In genomic region chr9:119425976-119426415, GRCm38 (mm10) we compare ENCODE assay signal across 10 mouse cellular contexts. TPM values are rescaled to one million over a fixed set of nuclear protein-coding genes. Genes with fewer than 3 reads are reported as not detected.
A peak's percentile ranks its signal among the peaks of the same experiment; 100 is the strongest.
DNase-seq lines count a peak whose midpoint lies in the region; ATAC-seq and TF ChIP-seq lines count a peak whose summit lies in the region.
"Had no signal": no experiment of that assay in that cellular context is flagged by ENCODE, and none has a peak within 500 bp of the region (broad histone marks: within the 10 kb centered on the region; RNA-seq: fewer than 3 reads in every experiment).

No protein-coding gene starts in this region.

- TF ChIP-seq EP300 in heart, adult 2 months (IDR thresholded peaks at IDR 0.05; ENCODE audit: insufficient read depth, low read depth, low read length) = no peak

- H3K27me3 ChIP-seq in heart, embryonic 12.5 days (replicated peaks) = no peaks in the 10 kb centered on the region
- no peaks in the 10 kb centered on the region for H3K27me3 ChIP-seq in heart, adult 2 months (ENCODE audit: control insufficient read depth, insufficient read depth, low read length)
- H3K27me3 ChIP-seq in midbrain, embryonic 12.5 days = no peaks in the 10 kb centered on the region
- no peaks in the 10 kb centered on the region for H3K27me3 ChIP-seq in midbrain, embryonic 16.5 days (ENCODE audit: control insufficient read depth, insufficient read depth, low read depth, low read length)
- H3K27me3 ChIP-seq in stomach, embryonic 16.5 days (ENCODE audit: control insufficient read depth, insufficient read depth, low read length) = no peaks in the 10 kb centered on the region

- H3K4me2 ChIP-seq in heart, embryonic 12.5 days = peak overlapping the region; percentile 58
- H3K4me2 ChIP-seq in midbrain, embryonic 12.5 days (replicated peaks) = no peak overlapping the region
- H3K4me2 ChIP-seq in midbrain, embryonic 16.5 days (ENCODE audit: low read length) = no peak overlapping the region
- H3K4me2 ChIP-seq in stomach, embryonic 16.5 days (ENCODE audit: low read depth, low read length) = no peak overlapping the region

- H3K9ac ChIP-seq in heart, embryonic 12.5 days = peak overlapping the region; percentile 51
- no peak overlapping the region for H3K9ac ChIP-seq in heart, adult 2 months (ENCODE audit: low read depth, low read length)
- no peak overlapping the region for H3K9ac ChIP-seq in midbrain, embryonic 12.5 days (replicated peaks)
- no peak overlapping the region for H3K9ac ChIP-seq in midbrain, embryonic 16.5 days (ENCODE audit: low read depth, low read length)
- H3K9ac ChIP-seq in stomach, embryonic 16.5 days (ENCODE audit: low read length) = peak overlapping the region; percentile 44; the same call in 1 of the 2 replicates

- no peaks in the 10 kb centered on the region for H3K9me3 ChIP-seq in heart, embryonic 12.5 days (replicated peaks)
- no peaks in the 10 kb centered on the region for H3K9me3 ChIP-seq in midbrain, embryonic 12.5 days
- no peaks in the 10 kb centered on the region for H3K9me3 ChIP-seq in midbrain, embryonic 16.5 days (replicated peaks; ENCODE audit: control insufficient read depth, low read length, poor library complexity, severe bottlenecking)
- no peaks in the 10 kb centered on the region for H3K9me3 ChIP-seq in stomach, embryonic 16.5 days (replicated peaks; ENCODE audit: control insufficient read depth, low read length)

- no peaks in the 10 kb centered on the region for H3K79me2 ChIP-seq in heart, adult 2 months (replicated peaks; ENCODE audit: control insufficient read depth, insufficient read depth, low read length)

- ATAC-seq in heart, embryonic 12.5 days (ENCODE audit: insufficient number of reproducible peaks, low FRiP score) = no peak
- no peak for ATAC-seq in midbrain, embryonic 12.5 days (ENCODE audit: low FRiP score, low read depth)
- ATAC-seq in midbrain, embryonic 16.5 days = no peak
- ATAC-seq in stomach, embryonic 16.5 days (ENCODE audit: insufficient read depth, low FRiP score) = no peak

- TF ChIP-seq CTCF in heart, adult 2 months (IDR thresholded peaks at IDR 0.05) = no peak

- H3K4me1 ChIP-seq in heart, embryonic 12.5 days (replicated peaks) = peaks cover 59% of the 10 kb centered on the region
- peaks cover 12% of the 10 kb centered on the region for H3K4me1 ChIP-seq in heart, adult 2 months (ENCODE audit: control insufficient read depth, insufficient read depth, low read length)
- H3K4me1 ChIP-seq in midbrain, embryonic 12.5 days = peaks cover 17% of the 10 kb centered on the region
- H3K4me1 ChIP-seq in midbrain, embryonic 16.5 days (ENCODE audit: control insufficient read depth, insufficient read depth, low read length) = peaks cover 19% of the 10 kb centered on the region
- peaks cover 32% of the 10 kb centered on the region for H3K4me1 ChIP-seq in stomach, embryonic 16.5 days (ENCODE audit: control insufficient read depth, insufficient read depth, low read length)

- TF ChIP-seq POLR2A in heart, adult 2 months (IDR thresholded peaks at IDR 0.05; ENCODE audit: insufficient read depth, low read depth, low read length) = no peak

- H3K4me3 ChIP-seq in heart, embryonic 12.5 days = no peak overlapping the region
- no peak overlapping the region for H3K4me3 ChIP-seq in heart, adult 2 months
- H3K4me3 ChIP-seq in midbrain, embryonic 12.5 days = no peak overlapping the region
- no peak overlapping the region for H3K4me3 ChIP-seq in midbrain, embryonic 16.5 days (ENCODE audit: low read depth, low read length)
- no peak overlapping the region for H3K4me3 ChIP-seq in stomach, embryonic 16.5 days (replicated peaks; ENCODE audit: low read length)
- H3K4me3 ChIP-seq: left cerebral cortex, adult 2 months had no signal

- peak overlapping the region; percentile 95 for H3K27ac ChIP-seq in heart, embryonic 12.5 days (ENCODE audit: poor library complexity, severe bottlenecking)
- H3K27ac ChIP-seq in heart, adult 2 months = no peak overlapping the region
- H3K27ac ChIP-seq in midbrain, embryonic 12.5 days (replicated peaks) = 0 out of 2 replicates have a peak overlapping the region, but pooled peaks have one; percentile 15
- H3K27ac ChIP-seq in midbrain, embryonic 16.5 days (ENCODE audit: low read length) = no peak overlapping the region
- H3K27ac ChIP-seq in stomach, embryonic 16.5 days (ENCODE audit: low read length) = peak overlapping the region; percentile 74
- H3K27ac ChIP-seq: left cerebral cortex, adult 2 months had no signal

- intact Hi-C loops in heart, adult 2 months (cut with DNase I) = no loop called here

- DNase-seq in heart, adult 2 months = no peak
- DNase-seq in lung, adult 18-20 months = peak; percentile 62 to 67
- DNase-seq in right cerebral cortex, adult 18-20 months = no peak
- no peak for DNase-seq in layer of hippocampus, adult 9-11 months
- DNase-seq: right cerebral cortex, postnatal 4 days had no signal

- peaks cover 20% of the 10 kb centered on the region for H3K36me3 ChIP-seq in heart, embryonic 12.5 days
- no peaks in the 10 kb centered on the region for H3K36me3 ChIP-seq in heart, adult 2 months (ENCODE audit: control insufficient read depth, insufficient read depth, low read length)
- peaks cover 39% of the 10 kb centered on the region for H3K36me3 ChIP-seq in midbrain, embryonic 12.5 days
- no peaks in the 10 kb centered on the region; the same call in 1 of the 2 replicates for H3K36me3 ChIP-seq in midbrain, embryonic 16.5 days (ENCODE audit: control insufficient read depth, insufficient read depth, low read length)
- no peaks in the 10 kb centered on the region for H3K36me3 ChIP-seq in stomach, embryonic 16.5 days (ENCODE audit: control insufficient read depth, insufficient read depth, low read length)

- 74% methylated on average over 13 of the region's 13 CpGs for WGBS in heart, embryonic 12.5 days
- WGBS in heart, adult 2 months = 80% methylated on average over 13 of the region's 13 CpGs
- 88% methylated on average over 13 of the region's 13 CpGs for WGBS in midbrain, embryonic 12.5 days
- 91% methylated on average over 13 of the region's 13 CpGs for WGBS in midbrain, embryonic 16.5 days
- 81% methylated on average over 13 of the region's 13 CpGs for WGBS in stomach, embryonic 16.5 days

RNA-seq across cellular contexts. Expression of gene Exog, which starts 18.7 kb away (rescaled TPM):
- 15.4 and 15.5 TPM in 2 replicates for polyA plus RNA-seq in heart, embryonic 12.5 days (2016; fragmentation: Nextera tagmentation; extraction: Ambion mirVana)
- 1 to 10 TPM; 2.0 to 3.1 TPM for total RNA-seq in heart, adult 2 months (2021)
- polyA plus RNA-seq in heart, adult 2 months (2012; rRNA removed) = 1.7 and 2.8 TPM in 2 replicates
- 38.1 and 45.1 TPM in 2 replicates for polyA plus RNA-seq in midbrain, embryonic 12.5 days (2016; fragmentation: Nextera tagmentation; extraction: Ambion mirVana)
- 53.3 and 58.6 TPM in 2 replicates for polyA plus RNA-seq in midbrain, embryonic 16.5 days (2015; fragmentation: Nextera tagmentation; extraction: Ambion mirVana)
- 21.5 and 23.2 TPM in 2 replicates for polyA plus RNA-seq in stomach, embryonic 16.5 days (2015; fragmentation: Nextera tagmentation; extraction: Ambion mirVana)

RNA-seq across cellular contexts. Expression of gene Acvr2b, which starts 24.1 kb away (rescaled TPM):
- 23.3 and 28.9 TPM in 2 replicates for polyA plus RNA-seq in heart, embryonic 12.5 days (2016; fragmentation: Nextera tagmentation; extraction: Ambion mirVana)
- 1 to 10 TPM; 4.6 to 6.8 TPM for total RNA-seq in heart, adult 2 months (2021)
- polyA plus RNA-seq in heart, adult 2 months (2012; rRNA removed) = 2.2 and 3.1 TPM in 2 replicates
- 109 and 116 TPM in 2 replicates for polyA plus RNA-seq in midbrain, embryonic 12.5 days (2016; fragmentation: Nextera tagmentation; extraction: Ambion mirVana)
- polyA plus RNA-seq in midbrain, embryonic 16.5 days (2015; fragmentation: Nextera tagmentation; extraction: Ambion mirVana) = 28.4 and 36.0 TPM in 2 replicates
- 5.9 and 6.8 TPM in 2 replicates for polyA plus RNA-seq in stomach, embryonic 16.5 days (2015; fragmentation: Nextera tagmentation; extraction: Ambion mirVana)

Comparison
In these comparisons a context has a peak if more than half of its experiments do, and no peak if none do; other contexts are left out.
1. H3K27ac ChIP-seq: peak in heart, embryonic 12.5 days (single experiment), midbrain, embryonic 12.5 days (single experiment) and stomach, embryonic 16.5 days (single experiment); none in heart, adult 2 months (single experiment) and midbrain, embryonic 16.5 days (single experiment).
2. H3K9ac ChIP-seq: peak in heart, embryonic 12.5 days (single experiment) and stomach, embryonic 16.5 days (single experiment); none in heart, adult 2 months (single experiment), midbrain, embryonic 12.5 days (single experiment) and midbrain, embryonic 16.5 days (single experiment).
3. DNase-seq: peak in lung, adult 18-20 months (2 of 2); none in heart, adult 2 months (0 of 2), right cerebral cortex, adult 18-20 months (single experiment) and layer of hippocampus, adult 9-11 months (single experiment).